Mouse (Mus musculus): ENCODE data around the gene Stac3.

Stac3 gene

GRCm38 (mm10) chr10:127500894-127501893 lies at the start of gene Stac3:
Stac3 (plus strand) TSS chr10:127501686.
- no peak for DNase-seq

GRCm38 (mm10) chr10:127453701-127454100 lies 47.8 kb upstream of the Stac3 start:
- DNase-seq, result no peak

- DNase-seq, result no peak
These were observed 38.9 kb upstream of the Stac3 start for GRCm38 (mm10) chr10:127462411-127463096.

- no peak for DNase-seq
These were observed 30.1 kb upstream of the Stac3 start for GRCm38 (mm10) chr10:127471281-127471988.

- no peak for DNase-seq
These were observed 28.8 kb upstream of the Stac3 start for GRCm38 (mm10) chr10:127472722-127473121.

- no peak for DNase-seq
These were observed 26.3 kb upstream of the Stac3 start for GRCm38 (mm10) chr10:127475175-127475574.

- DNase-seq, result no peak
These were observed 24.9 kb upstream of the Stac3 start for GRCm38 (mm10) chr10:127476541-127476940.

GRCm38 (mm10) chr10:127477301-127477700 lies 24.2 kb upstream of the Stac3 start:
- DNase-seq, result no peak

GRCm38 (mm10) chr10:127479131-127479530 lies 22.4 kb upstream of the Stac3 start:
- DNase-seq, result peak in 1 of 2 experiments; percentile 11

GRCm38 (mm10) chr10:127480833-127481813 lies 20.4 kb upstream of the Stac3 start:
- peak; percentile 38 to 41 for DNase-seq

GRCm38 (mm10) chr10:127485235-127485634 lies 16.3 kb upstream of the Stac3 start:
- DNase-seq, result no peak

GRCm38 (mm10) chr10:127488856-127489255 lies 12.6 kb upstream of the Stac3 start:
- DNase-seq, result no peak

- DNase-seq, result no peak
These were observed 11.0 kb upstream of the Stac3 start for GRCm38 (mm10) chr10:127490160-127491127.

GRCm38 (mm10) chr10:127491128-127491512 lies 10.4 kb upstream of the Stac3 start:
- DNase-seq, result no peak

GRCm38 (mm10) chr10:127492118-127492517 lies 9.4 kb upstream of the Stac3 start:
- no peak for DNase-seq

GRCm38 (mm10) chr10:127496156-127496555 lies 5.3 kb upstream of the Stac3 start:
- no peak for DNase-seq

- no peak for DNase-seq
These were observed 2.0 kb upstream of the Stac3 start for GRCm38 (mm10) chr10:127499516-127499915.

- DNase-seq, result no peak
These were observed 1.4 kb upstream of the Stac3 start for GRCm38 (mm10) chr10:127500042-127500441.

- peak; percentile 59 to 77 for DNase-seq
These were observed 6.8 kb downstream of the Stac3 start for GRCm38 (mm10) chr10:127508239-127508638.

- DNase-seq, result peak; percentile 73 to 87
These were observed 7.8 kb downstream of the Stac3 start for GRCm38 (mm10) chr10:127509051-127509836.

Measured in kidney, adult 8-10 months (tissue).